Mouse (Mus musculus) ES-E14 (cell line): Measurements from ENCODE around the gene Yaf2.

Experiments
- ZC3H11A ChIP-seq: IDR thresholded peaks from 2 replicates; pipeline ENCODE4 v1.6.1; 2012; ENCODE audit warnings: low read depth, mild to moderate bottlenecking, inconsistent platforms, low read length, borderline replicate concordance
- ZNF384 ChIP-seq: IDR thresholded peaks from 2 replicates; pipeline ENCODE4 v1.6.1; 2012; ENCODE audit warnings: low read depth, low read length, inconsistent platforms

DNA sequence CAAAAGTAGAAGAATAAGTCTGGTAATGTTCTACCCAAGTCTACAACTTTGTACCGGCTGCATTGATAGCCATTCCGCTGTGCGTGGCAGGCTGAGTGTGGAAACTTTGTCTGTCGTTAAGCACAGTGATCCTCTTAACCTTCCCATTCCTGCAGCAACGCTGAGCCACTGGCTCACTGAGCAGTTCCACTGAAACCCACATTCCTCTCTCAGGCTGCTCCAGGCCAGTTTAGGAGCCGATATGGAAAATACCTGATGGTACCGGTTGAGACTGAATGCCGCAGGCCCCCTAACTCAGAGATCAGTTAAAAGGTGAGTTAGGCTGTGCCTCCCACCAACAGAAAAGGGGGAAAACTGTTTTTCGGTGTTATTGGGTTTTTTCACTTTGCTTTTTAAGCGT lies 81.4 kb downstream of the Yaf2 start:
- no peak for TF ChIP-seq ZC3H11A
- TF ChIP-seq ZNF384: no peak
